12 mouse cellular contexts compared by ENCODE assay signal in genomic region chr15:78989152-78990092, GRCm38 (mm10). TPM values are rescaled to one million over a fixed set of nuclear protein-coding genes. Genes with fewer than 3 reads are reported as not detected.
A peak's percentile ranks its signal among the peaks of the same experiment; 100 is the strongest.
DNase-seq lines count a peak whose midpoint lies in the region; ATAC-seq lines count a peak whose summit lies in the region.
"Had no signal": no experiment of that assay in that cellular context is flagged by ENCODE, and none has a peak within 500 bp of the region (broad histone marks: within the 10 kb centered on the region; RNA-seq: fewer than 3 reads in every experiment).

No protein-coding gene starts in this region.

- DNase-seq in cerebellum, adult 11-12 months: peak; percentile 55
- no peak for DNase-seq in cerebellum, postnatal 10 days
- peak; percentile 28 to 37 for DNase-seq in gastrocnemius, adult 8-10 months (ENCODE audit: low spot score in 2 of 2)
- no peak for DNase-seq in gastrocnemius, postnatal 36 days
- no peak for DNase-seq in hindbrain, embryonic 10.5 days (ENCODE audit: low spot score)
- DNase-seq in frontal cortex, postnatal 10 days (ENCODE audit: low spot score in 2 of 2): no peak

- no peak overlapping the region for H3K4me2 ChIP-seq in hindbrain, embryonic 12.5 days (replicated peaks)
- no peak overlapping the region for H3K4me2 ChIP-seq in forebrain, embryonic 13.5 days
- H3K4me2 ChIP-seq: limb, embryonic 13.5 days; liver, embryonic 15.5 days had no signal

- no peak overlapping the region for H3K4me3 ChIP-seq in hindbrain, embryonic 10.5 days
- no peak overlapping the region for H3K4me3 ChIP-seq in hindbrain, embryonic 12.5 days
- no peak overlapping the region for H3K4me3 ChIP-seq in forebrain, embryonic 13.5 days
- H3K4me3 ChIP-seq: limb, embryonic 13.5 days; liver, embryonic 15.5 days had no signal

- intact Hi-C loops in gastrocnemius, postnatal 36 days (cut with DNase I): no loop called here

- 86% methylated on average over 14 of the region's 14 CpGs for WGBS in hindbrain, embryonic 10.5 days
- 89% methylated on average over 14 of the region's 14 CpGs for WGBS in hindbrain, embryonic 12.5 days
- 89% methylated on average over 14 of the region's 14 CpGs for WGBS in forebrain, embryonic 13.5 days

- no peaks in the 10 kb centered on the region for H3K27me3 ChIP-seq in hindbrain, embryonic 10.5 days (ENCODE audit: insufficient read depth, poor library complexity, severe bottlenecking)
- no peaks in the 10 kb centered on the region for H3K27me3 ChIP-seq in hindbrain, embryonic 12.5 days
- no peaks in the 10 kb centered on the region for H3K27me3 ChIP-seq in forebrain, embryonic 13.5 days
- H3K27me3 ChIP-seq: limb, embryonic 13.5 days; liver, embryonic 15.5 days had no signal

- H3K27ac ChIP-seq in hindbrain, embryonic 10.5 days: 0 out of 2 replicates have a peak overlapping the region, but pooled peaks have one; percentile 13
- no peak overlapping the region for H3K27ac ChIP-seq in hindbrain, embryonic 12.5 days
- H3K27ac ChIP-seq in forebrain, embryonic 13.5 days: peak overlapping the region; percentile 45
- H3K27ac ChIP-seq: liver, embryonic 15.5 days had no signal

- no peak for ATAC-seq in hindbrain, embryonic 12.5 days (ENCODE audit: low FRiP score)
- no peak; the same call in 1 of the 2 replicates for ATAC-seq in forebrain, embryonic 13.5 days
- ATAC-seq: inflammation-experienced regulatory T-cells, adult 6 months had no signal

- H3K4me1 ChIP-seq in hindbrain, embryonic 10.5 days (replicated peaks): peaks cover 31% of the 10 kb centered on the region
- peaks cover 20% of the 10 kb centered on the region for H3K4me1 ChIP-seq in hindbrain, embryonic 12.5 days
- H3K4me1 ChIP-seq in forebrain, embryonic 13.5 days: peaks cover 31% of the 10 kb centered on the region

- H3K9ac ChIP-seq in hindbrain, embryonic 12.5 days: no peak overlapping the region
- H3K9ac ChIP-seq in forebrain, embryonic 13.5 days: no peak overlapping the region
- H3K9ac ChIP-seq: liver, embryonic 15.5 days had no signal

- peaks cover 78% of the 10 kb centered on the region for H3K36me3 ChIP-seq in hindbrain, embryonic 10.5 days
- H3K36me3 ChIP-seq in hindbrain, embryonic 12.5 days: peaks cover 61% of the 10 kb centered on the region
- H3K36me3 ChIP-seq in forebrain, embryonic 13.5 days (ENCODE audit: poor library complexity, severe bottlenecking): peaks cover 71% of the 10 kb centered on the region

- H3K9me3 ChIP-seq in hindbrain, embryonic 10.5 days: no peaks in the 10 kb centered on the region
- H3K9me3 ChIP-seq in hindbrain, embryonic 12.5 days (replicated peaks): no peaks in the 10 kb centered on the region
- H3K9me3 ChIP-seq in forebrain, embryonic 13.5 days (replicated peaks): no peaks in the 10 kb centered on the region
- H3K9me3 ChIP-seq: limb, embryonic 13.5 days; liver, embryonic 15.5 days had no signal

RNA-seq across cellular contexts. Expression of gene H1f0, which starts 38.8 kb away (rescaled TPM):
- 100 to 1,000 TPM in 1 of 4 experiments, 10 to 100 TPM in 3; 84.7 to 103 (median 92.1) TPM for total RNA-seq in gastrocnemius, adult 8-10 months (2022)
- total RNA-seq in gastrocnemius, postnatal 36 days (2021): 10 to 100 TPM; 71.1 to 87.4 TPM
- 447 and 561 TPM in 2 replicates for polyA plus RNA-seq in hindbrain, embryonic 10.5 days (2016; fragmentation: Nextera tagmentation; extraction: Ambion mirVana)
- 456 and 488 TPM in 2 replicates for polyA plus RNA-seq in hindbrain, embryonic 12.5 days (2016; fragmentation: Nextera tagmentation; extraction: Ambion mirVana)
- polyA plus RNA-seq in forebrain, embryonic 13.5 days (2015; fragmentation: Nextera tagmentation; extraction: Ambion mirVana): 546 and 569 TPM in 2 replicates

RNA-seq across cellular contexts. Expression of gene Triobp, which starts 41.9 kb away (rescaled TPM):
- total RNA-seq in gastrocnemius, adult 8-10 months (2022): 10 to 100 TPM; 38.3 to 69.6 (median 41.9) TPM
- 10 to 100 TPM; 35.6 to 42.3 TPM for total RNA-seq in gastrocnemius, postnatal 36 days (2021)
- 45.8 and 48.0 TPM in 2 replicates for polyA plus RNA-seq in hindbrain, embryonic 10.5 days (2016; fragmentation: Nextera tagmentation; extraction: Ambion mirVana)
- 44.7 and 52.4 TPM in 2 replicates for polyA plus RNA-seq in hindbrain, embryonic 12.5 days (2016; fragmentation: Nextera tagmentation; extraction: Ambion mirVana)
- polyA plus RNA-seq in forebrain, embryonic 13.5 days (2015; fragmentation: Nextera tagmentation; extraction: Ambion mirVana): 35.6 and 39.2 TPM in 2 replicates

RNA-seq across cellular contexts. Expression of gene Galr3, which starts 52.3 kb away (rescaled TPM):
- not detected for total RNA-seq in gastrocnemius, adult 8-10 months (2022)
- not detected for total RNA-seq in gastrocnemius, postnatal 36 days (2021)
- not detected in 2 replicates for polyA plus RNA-seq in hindbrain, embryonic 10.5 days (2016; fragmentation: Nextera tagmentation; extraction: Ambion mirVana)
- polyA plus RNA-seq in hindbrain, embryonic 12.5 days (2016; fragmentation: Nextera tagmentation; extraction: Ambion mirVana): not detected in 2 replicates
- polyA plus RNA-seq in forebrain, embryonic 13.5 days (2015; fragmentation: Nextera tagmentation; extraction: Ambion mirVana): not detected in 2 replicates
- polyA plus RNA-seq: embryonic facial prominence, embryonic 11.5 days; inflammation-experienced regulatory T-cells, adult 6 months; limb, embryonic 13.5 days had no signal

RNA-seq across cellular contexts. Expression of gene Nol12, which starts 54.7 kb away (rescaled TPM):
- total RNA-seq in gastrocnemius, adult 8-10 months (2022): 10 to 100 TPM; 24.0 to 31.2 (median 28.1) TPM
- 10 to 100 TPM; 22.1 to 22.6 TPM for total RNA-seq in gastrocnemius, postnatal 36 days (2021)
- 64.1 and 68.0 TPM in 2 replicates for polyA plus RNA-seq in hindbrain, embryonic 10.5 days (2016; fragmentation: Nextera tagmentation; extraction: Ambion mirVana)
- polyA plus RNA-seq in hindbrain, embryonic 12.5 days (2016; fragmentation: Nextera tagmentation; extraction: Ambion mirVana): 53.8 and 60.0 TPM in 2 replicates
- 50.3 and 59.3 TPM in 2 replicates for polyA plus RNA-seq in forebrain, embryonic 13.5 days (2015; fragmentation: Nextera tagmentation; extraction: Ambion mirVana)

Comparison
In these comparisons a context has a peak if more than half of its experiments do, and no peak if none do; other contexts are left out.
1. DNase-seq: peak in cerebellum, adult 11-12 months (single experiment) and gastrocnemius, adult 8-10 months (2 of 2); none in cerebellum, postnatal 10 days (0 of 2), gastrocnemius, postnatal 36 days (0 of 2), hindbrain, embryonic 10.5 days (single experiment) and frontal cortex, postnatal 10 days (0 of 2).